Mouse (Mus musculus) hematopoietic multipotent progenitor cell, adult 10-12 weeks (in vitro differentiated cells): ENCODE results near the gene Ripply1. TPM values are rescaled to one million over a fixed set of nuclear protein-coding genes. Genes with fewer than 3 reads are reported as not detected.

Source experiments
- polyA plus RNA-seq: library from polyadenylated mRNA; stranded (reverse); fragments of >175 nt; gene quantifications from 2 replicates; pipeline ENCODE4 v1.2.3, GENCODE M21; 2012; ENCODE audit warnings: low replicate concordance

Ripply1 gene
- polyA plus RNA-seq: not detected in 2 replicates

GRCm38 (mm10) chrX:139782278-139783044, at the start of gene Ripply1:
Gene Ripply1, minus strand, starts transcription at chrX:139782353.

DNA sequence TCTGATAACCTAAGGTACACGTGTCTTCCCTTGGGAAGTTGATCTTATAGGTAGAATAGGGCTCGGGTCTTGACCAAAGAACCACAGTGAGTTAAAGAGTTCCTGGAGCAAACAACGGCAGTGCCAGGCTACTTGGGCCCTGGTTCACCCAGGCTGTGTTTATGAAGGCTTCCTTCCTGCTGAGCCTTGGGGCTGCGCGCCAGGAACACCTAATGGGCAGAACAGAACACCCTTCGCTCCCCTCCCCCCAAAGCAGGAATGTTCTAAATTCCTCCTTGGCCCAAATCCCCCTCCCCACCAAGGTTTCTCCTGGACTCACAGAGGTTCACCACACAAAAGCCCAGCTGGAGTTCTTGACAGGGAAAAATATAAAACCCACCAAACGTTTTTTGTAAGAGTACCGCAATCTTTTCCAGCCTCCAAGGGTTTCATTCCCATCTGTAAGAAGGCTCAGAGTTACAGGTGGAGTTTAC, 18.3 kb upstream of the Ripply1 start, which contains the start of gene Cldn2:
Gene Cldn2 (plus strand): TSS at position 423 of the 473 bp plus-strand sequence.

Other genes starting within 250 kb of the Ripply1 start
- 0.29 and 1.5 TPM in 2 replicates for gene Rnf128, start 219.0 kb downstream of the Ripply1 start, polyA plus RNA-seq
- gene Tbc1d8b, start 97.4 kb downstream of the Ripply1 start, polyA plus RNA-seq: 0.33 and 0.75 TPM in 2 replicates
- gene Gm15013, start 67.9 kb downstream of the Ripply1 start, polyA plus RNA-seq: not detected in 2 replicates
- gene Cldn2, start 18.5 kb upstream of the Ripply1 start, polyA plus RNA-seq: not detected in 2 replicates
- gene Morc4, start 89.3 kb upstream of the Ripply1 start, polyA plus RNA-seq: 0.13 TPM in 1 of 2 replicates, not detected in the other
- 0.28 and 0.92 TPM in 2 replicates for gene Rbm41, start 216.2 kb upstream of the Ripply1 start, polyA plus RNA-seq